Mouse (Mus musculus) stomach, postnatal 0 days (tissue): ENCODE data around the gene Hpcal4.

ENCODE experiments used
- CTCF ChIP-seq: IDR thresholded peaks from 2 replicates; pipeline ENCODE4 v1.5.1; 2016; ENCODE audit warnings: antibody characterized with exemption, low read depth, mild to moderate bottlenecking, moderate library complexity
- EP300 ChIP-seq: optimal IDR thresholded peaks from 2 replicates; pipeline ENCODE3; 2016; ENCODE audit warnings: antibody characterized with exemption

- TF ChIP-seq CTCF (peak; percentile 56), EP300 (no peak)
Observed at GRCm38 (mm10) chr4:123139513-123140154, 43.4 kb upstream of the Hpcal4 start, which contains the start of gene Ppie.
